Mouse (Mus musculus): ENCODE measurements around the gene Rbms3.

DNA sequence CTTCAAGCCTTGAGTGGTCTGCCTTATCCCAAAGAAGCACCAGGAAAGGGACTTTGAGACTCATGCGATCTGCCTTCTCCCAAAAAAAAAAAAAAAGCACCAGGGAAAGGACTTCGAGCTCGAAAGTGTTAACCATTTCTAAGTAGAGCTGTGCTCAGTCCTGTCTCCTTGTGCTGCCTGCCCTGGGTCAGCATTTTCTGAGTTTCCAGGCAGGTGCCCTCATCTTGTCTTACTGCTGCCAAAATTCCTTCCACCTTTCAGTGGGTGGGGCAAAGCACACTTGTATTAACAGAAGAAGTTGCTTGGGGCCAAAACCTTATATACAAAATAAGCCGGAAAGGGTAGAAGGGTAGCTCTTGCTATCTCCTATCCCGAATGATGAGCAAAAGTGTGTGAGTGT lies 248.8 kb downstream of the Rbms3 start:
- no peak for TF ChIP-seq CTCF (IDR thresholded peaks at IDR 0.05; ENCODE audit: insufficient read depth, low read depth, low read length)
- no peak for TF ChIP-seq POLR2A (IDR thresholded peaks at IDR 0.05; ENCODE audit: insufficient read depth, low read depth, low read length)
